8 mouse cellular contexts compared by ENCODE assay signal in the genomic region with DNA sequence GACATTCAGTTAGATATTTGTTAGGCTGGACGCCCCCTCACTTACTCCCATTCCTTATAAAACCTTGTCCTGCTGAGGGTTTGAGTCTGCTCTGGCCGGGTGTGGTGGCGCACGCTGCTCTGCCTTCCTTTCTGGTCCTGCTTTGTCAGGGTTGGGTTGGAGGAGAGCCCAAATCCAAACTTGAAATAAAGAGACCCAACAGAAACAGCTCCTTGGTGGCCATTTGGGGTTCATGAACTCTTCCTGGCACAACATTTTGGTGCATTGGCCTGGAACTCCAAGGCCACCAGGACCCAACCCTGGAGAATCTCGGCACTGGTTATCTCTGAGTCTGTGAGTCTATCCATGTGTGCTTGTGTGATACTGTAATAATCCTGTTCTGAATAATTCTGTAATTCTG. TPM values are rescaled to one million over a fixed set of nuclear protein-coding genes. Genes with fewer than 3 reads are reported as not detected.
DNase-seq lines count a peak whose midpoint lies in the region; ATAC-seq and TF ChIP-seq lines count a peak whose summit lies in the region.

No protein-coding gene starts in this region.

- no peak for TF ChIP-seq CTCF in MEL (IDR thresholded peaks at IDR 0.05 in 2 of 3, conservative IDR thresholded peaks at IDR 0.05 in 1 of 3; ENCODE audit: control insufficient read depth in 1 of 3, insufficient read depth in 1 of 3, low read depth in 2 of 3, low read length in 3 of 3, poor library complexity in 1 of 3, severe bottlenecking in 1 of 3)
- TF ChIP-seq CTCF in embryonic fibroblast, embryonic 13.5 days (IDR thresholded peaks at IDR 0.05; ENCODE audit: borderline replicate concordance, insufficient read depth, low read length): no peak

- no peak for TF ChIP-seq POLR2A in MEL (IDR thresholded peaks at IDR 0.05; ENCODE audit: control insufficient read depth in 1 of 2, insufficient read depth in 1 of 2, low read depth in 1 of 2, low read length in 2 of 2, poor library complexity in 1 of 2)
- TF ChIP-seq POLR2A in embryonic fibroblast, embryonic 13.5 days (IDR thresholded peaks at IDR 0.05; ENCODE audit: low read depth, low read length): no peak

- peak overlapping the region; percentile 97 for H3K27ac ChIP-seq in kidney, embryonic 15.5 days
- no peak overlapping the region; the same call in 1 of the 2 replicates for H3K27ac ChIP-seq in MEL (ENCODE audit: control insufficient read depth, low read depth, low read length)
- H3K27ac ChIP-seq in embryonic fibroblast, embryonic 13.5 days (ENCODE audit: insufficient read depth, low read length): peak overlapping the region; percentile 95
- peak overlapping the region; percentile 90 for H3K27ac ChIP-seq in hindbrain, embryonic 14.5 days

- H3K9ac ChIP-seq in kidney, embryonic 15.5 days: peak overlapping the region; percentile 91; the same call in 1 of the 2 replicates
- H3K9ac ChIP-seq in MEL (ENCODE audit: control insufficient read depth, low read depth, low read length, poor library complexity, severe bottlenecking): peak overlapping the region; percentile 97
- peak overlapping the region; percentile 91 for H3K9ac ChIP-seq in hindbrain, embryonic 14.5 days

- TF ChIP-seq RAD21 in MEL (IDR thresholded peaks at IDR 0.05; ENCODE audit: low read depth, low read length): no peak

- H3K9me3 ChIP-seq in kidney, embryonic 15.5 days (replicated peaks): no peaks in the 10 kb centered on the region
- H3K9me3 ChIP-seq in MEL (replicated peaks; ENCODE audit: insufficient read depth, low read length): no peaks in the 10 kb centered on the region
- H3K9me3 ChIP-seq in hindbrain, embryonic 14.5 days (ENCODE audit: control insufficient read depth, low read length): no peaks in the 10 kb centered on the region

- ATAC-seq in kidney, embryonic 15.5 days (replicated peaks; ENCODE audit: low FRiP score): peak; percentile 3
- no peak for ATAC-seq in hindbrain, embryonic 14.5 days (ENCODE audit: low FRiP score)
- no peak for ATAC-seq in frontal cortex, adult (ENCODE audit: low TSS enrichment)

- no peaks in the 10 kb centered on the region for H3K36me3 ChIP-seq in kidney, embryonic 15.5 days
- peaks cover 0 to 2% of the 10 kb centered on the region in 2 experiments; a peak in 2 of 4 replicates for H3K36me3 ChIP-seq in MEL (ENCODE audit: control insufficient read depth in 1 of 2, insufficient read depth in 2 of 2, low read length in 2 of 2)
- H3K36me3 ChIP-seq in hindbrain, embryonic 14.5 days (replicated peaks; ENCODE audit: control insufficient read depth, insufficient read depth): no peaks in the 10 kb centered on the region

- H3K27me3 ChIP-seq in kidney, embryonic 15.5 days: no peaks in the 10 kb centered on the region
- no peaks in the 10 kb centered on the region for H3K27me3 ChIP-seq in MEL (ENCODE audit: control insufficient read depth in 1 of 2, insufficient read depth in 2 of 2, low read length in 2 of 2)
- no peaks in the 10 kb centered on the region for H3K27me3 ChIP-seq in hindbrain, embryonic 14.5 days (ENCODE audit: control insufficient read depth, insufficient read depth, low read length)

- 63% methylated on average over 5 of the region's 5 CpGs for WGBS in kidney, embryonic 15.5 days
- WGBS in hindbrain, embryonic 14.5 days: 61% methylated on average over 5 of the region's 5 CpGs

- no peak for DNase-seq in kidney, adult 18-20 months
- DNase-seq in MEL (ENCODE audit: low read depth, low spot score): no peak
- DNase-seq in hindbrain, embryonic 14.5 days (ENCODE audit: low spot score): no peak
- DNase-seq in lung, postnatal 36 days: peak; percentile 15
- no peak for DNase-seq in embryo, embryonic 11 days

- H3K4me3 ChIP-seq in kidney, embryonic 15.5 days (replicated peaks): peak overlapping the region; percentile 79
- peak overlapping the region; percentile 85 to 92 for H3K4me3 ChIP-seq in MEL (ENCODE audit: control insufficient read depth in 1 of 2, insufficient read depth in 1 of 2, low read depth in 2 of 2, low read length in 2 of 2)
- H3K4me3 ChIP-seq in embryonic fibroblast, embryonic 13.5 days (ENCODE audit: insufficient read depth, low read length): peak overlapping the region; percentile 53; the same call in 1 of the 2 replicates
- peak overlapping the region; percentile 84 for H3K4me3 ChIP-seq in hindbrain, embryonic 14.5 days (replicated peaks; ENCODE audit: low read length)

- peaks cover 30% of the 10 kb centered on the region for H3K4me1 ChIP-seq in kidney, embryonic 15.5 days
- H3K4me1 ChIP-seq in MEL (ENCODE audit: control insufficient read depth in 1 of 2, insufficient read depth in 2 of 2, low read length in 2 of 2): peaks cover 4 to 7% of the 10 kb centered on the region in 2 experiments; a peak in 3 of 4 replicates
- H3K4me1 ChIP-seq in embryonic fibroblast, embryonic 13.5 days (ENCODE audit: control insufficient read depth, insufficient read depth, low read length): peaks cover 6% of the 10 kb centered on the region
- H3K4me1 ChIP-seq in hindbrain, embryonic 14.5 days (replicated peaks; ENCODE audit: control insufficient read depth, insufficient read depth, low read length): peaks cover 20% of the 10 kb centered on the region

- peak overlapping the region; percentile 74 for H3K4me2 ChIP-seq in kidney, embryonic 15.5 days
- H3K4me2 ChIP-seq in hindbrain, embryonic 14.5 days (replicated peaks): peak overlapping the region; percentile 84

- H3K79me2 ChIP-seq in MEL (ENCODE audit: control insufficient read depth, insufficient read depth, low read length, poor library complexity): peaks cover 5% of the 10 kb centered on the region; the same call in 1 of the 2 replicates

- no peak for TF ChIP-seq EP300 in MEL (IDR thresholded peaks at IDR 0.05; ENCODE audit: low read depth in 1 of 2, low read length in 2 of 2)

TF ChIP-seq in MEL, 35 proteins besides CTCF, POLR2A, EP300 and RAD21:
- TF ChIP-seq MAFK (IDR thresholded peaks at IDR 0.05; ENCODE audit: borderline replicate concordance, low read depth, low read length): no peak

RNA-seq across cellular contexts. Expression of a gene that starts 3.7 kb away (rescaled TPM):
- polyA plus RNA-seq in kidney, embryonic 15.5 days (2015; fragmentation: Nextera tagmentation; extraction: Ambion mirVana): 3.9 and 4.9 TPM in 2 replicates
- total RNA-seq in MEL (2012; rRNA removed): 3.5 and 4.0 TPM in 2 replicates
- polyA plus RNA-seq in MEL (2012; ENCODE audit: insufficient read depth in 1 of 2, insufficient read length in 2 of 2, low read depth in 1 of 2, low replicate concordance in 2 of 2, missing spikeins in 1 of 2): 1 to 10 TPM in 1 of 2 experiments, not detected in 1; 2.8 TPM
- polyA plus RNA-seq in embryonic fibroblast, embryonic 13.5 days (2011; ENCODE audit: insufficient read length, low read depth, missing spikeins): 17.9 and 29.4 TPM in 2 replicates
- polyA plus RNA-seq in hindbrain, embryonic 14.5 days (2014; fragmentation: Nextera tagmentation; extraction: Ambion mirVana): 1.8 and 1.9 TPM in 2 replicates

RNA-seq across cellular contexts. Expression of a gene that starts 35.2 kb away (rescaled TPM):
- polyA plus RNA-seq in kidney, embryonic 15.5 days (2015; fragmentation: Nextera tagmentation; extraction: Ambion mirVana): 18.7 and 19.2 TPM in 2 replicates
- total RNA-seq in MEL (2012; rRNA removed): 2.3 and 3.5 TPM in 2 replicates
- polyA plus RNA-seq in MEL (2012; ENCODE audit: insufficient read depth in 1 of 2, insufficient read length in 2 of 2, low read depth in 1 of 2, low replicate concordance in 2 of 2, missing spikeins in 1 of 2): 1 to 10 TPM in 1 of 2 experiments, not detected in 1; 3.2 TPM
- 23.9 and 28.2 TPM in 2 replicates for polyA plus RNA-seq in embryonic fibroblast, embryonic 13.5 days (2011; ENCODE audit: insufficient read length, low read depth, missing spikeins)
- polyA plus RNA-seq in hindbrain, embryonic 14.5 days (2014; fragmentation: Nextera tagmentation; extraction: Ambion mirVana): 21.9 and 22.2 TPM in 2 replicates

RNA-seq across cellular contexts. Expression of a gene that starts 42.8 kb away (rescaled TPM):
- 11.2 and 12.7 TPM in 2 replicates for polyA plus RNA-seq in kidney, embryonic 15.5 days (2015; fragmentation: Nextera tagmentation; extraction: Ambion mirVana)
- total RNA-seq in MEL (2012; rRNA removed): 1.8 TPM in 2 replicates
- 1 to 10 TPM in 1 of 2 experiments, not detected in 1; 2.2 TPM for polyA plus RNA-seq in MEL (2012; ENCODE audit: insufficient read depth in 1 of 2, insufficient read length in 2 of 2, low read depth in 1 of 2, low replicate concordance in 2 of 2, missing spikeins in 1 of 2)
- 10.8 and 14.7 TPM in 2 replicates for polyA plus RNA-seq in embryonic fibroblast, embryonic 13.5 days (2011; ENCODE audit: insufficient read length, low read depth, missing spikeins)
- polyA plus RNA-seq in hindbrain, embryonic 14.5 days (2014; fragmentation: Nextera tagmentation; extraction: Ambion mirVana): 9.5 and 11.1 TPM in 2 replicates
